Mouse (Mus musculus) thymus, adult 2 months (tissue): ENCODE data around the gene E2f1.

Experiments used
- CTCF ChIP-seq: fragments of 200-500 bp; IDR thresholded peaks from 2 replicates; pipeline ENCODE4 v1.5.1; 2012; ENCODE audit warnings: mild to moderate bottlenecking, control low read depth, low read length, moderate library complexity, borderline replicate concordance; ENCODE audit not compliant: control insufficient read depth, poor library complexity, insufficient read depth; ENCODE audit errors: extremely low read depth
- POLR2A ChIP-seq: fragments of 200-500 bp; IDR thresholded peaks from 2 replicates; pipeline ENCODE4 v1.6.1; 2012; ENCODE audit warnings: mild to moderate bottlenecking, low read length, control low read depth, moderate library complexity; ENCODE audit not compliant: control insufficient read depth, poor library complexity, insufficient read depth; ENCODE audit errors: extremely low read depth

DNA sequence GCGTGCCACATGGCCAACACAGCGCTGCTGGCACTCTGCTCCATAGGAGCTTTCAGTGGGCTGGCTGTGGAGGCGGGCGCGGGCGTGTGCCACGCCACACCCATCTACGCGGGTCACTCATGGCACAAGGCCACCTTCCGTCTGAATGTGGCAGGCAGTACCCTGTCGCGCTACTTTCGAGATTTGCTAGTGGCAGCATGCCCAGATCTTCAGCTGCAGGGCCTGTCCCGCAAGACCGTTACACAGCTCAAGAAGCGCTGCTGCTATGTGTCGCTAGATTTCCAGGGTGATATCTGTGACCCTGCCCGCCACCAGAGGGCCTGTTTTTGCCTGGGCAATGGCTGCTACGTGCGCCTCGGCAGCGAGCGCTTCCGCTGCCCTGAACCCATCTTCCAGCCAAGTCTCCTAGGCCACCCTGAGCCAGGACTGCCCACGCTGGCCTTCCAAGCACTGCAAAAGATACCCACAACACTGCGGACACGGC, 17.2 kb downstream of the E2f1 start:
- TF ChIP-seq CTCF (peak; percentile 83), POLR2A (peak; percentile 49; the same call in 1 of the 2 replicates)
